Mouse (Mus musculus): ENCODE measurements at regions not wholly inside any gene's neighbourhood (a gene's known extent, or its start where the extent isn't known, plus 50 kb on each side); places are given as distances from the start of the nearest gene placed in this dataset.
A peak's percentile ranks its signal among the peaks of the same experiment; 100 is the strongest.

- WGBS (ENCODE audit: insufficient replicate concordance): 56% methylated on average over 4 of the region's 4 CpGs
- H3K4me3 ChIP-seq (ENCODE audit: insufficient read depth in 1 of 2, low read depth in 2 of 2, low read length in 2 of 2): no peak overlapping the region
These were observed 216.0 kb downstream of the Lmo4 start for GRCm38 (mm10) chr3:143988991-143989390.

GRCm38 (mm10) chr3:143988037-143988436, 217.0 kb downstream of the Lmo4 start:
- H3K9ac ChIP-seq (replicated peaks): no peak overlapping the region
- DNase-seq (ENCODE audit: low read depth in 3 of 3, low spot score in 3 of 3) (no peak), ATAC-seq (ENCODE audit: insufficient read depth) (no peak)
- WGBS (ENCODE audit: insufficient replicate concordance): 73% methylated on average over 5 of the region's 5 CpGs
- no peak overlapping the region for H3K4me3 ChIP-seq (ENCODE audit: insufficient read depth in 1 of 2, low read depth in 2 of 2, low read length in 2 of 2)
- H3K36me3 ChIP-seq (replicated peaks; ENCODE audit: control insufficient read depth, insufficient read depth, low read depth): no peaks in the 10 kb centered on the region
- H3K27me3 ChIP-seq (ENCODE audit: control insufficient read depth, insufficient read depth, low read length): no peaks in the 10 kb centered on the region
- TF ChIP-seq EP300 (IDR thresholded peaks at IDR 0.05; ENCODE audit: low read depth) (no peak), CTCF (IDR thresholded peaks at IDR 0.05; ENCODE audit: low read depth) (peak; percentile 32; the same call in 1 of the 2 replicates)
- no peaks in the 10 kb centered on the region for H3K4me1 ChIP-seq (replicated peaks; ENCODE audit: control insufficient read depth in 2 of 2, insufficient read depth in 2 of 2, low read length in 1 of 2)
- H3K27ac ChIP-seq: no peak overlapping the region
- H3K9me3 ChIP-seq (ENCODE audit: control insufficient read depth, low read length): no peaks in the 10 kb centered on the region
- H3K4me2 ChIP-seq (ENCODE audit: low read depth): no peak overlapping the region

More at GRCm38 (mm10) chr3:143988991-143989390, 216.0 kb downstream of the Lmo4 start:
- H3K9me3 ChIP-seq (ENCODE audit: control insufficient read depth, low read length): no peaks in the 10 kb centered on the region
- H3K4me2 ChIP-seq (ENCODE audit: low read depth): no peak overlapping the region
- DNase-seq (ENCODE audit: low read depth in 3 of 3, low spot score in 3 of 3) (no peak), ATAC-seq (ENCODE audit: insufficient read depth) (no peak)
- no peak overlapping the region for H3K9ac ChIP-seq (replicated peaks)
- H3K27me3 ChIP-seq (ENCODE audit: control insufficient read depth, insufficient read depth, low read length): no peaks in the 10 kb centered on the region
- H3K4me1 ChIP-seq (replicated peaks; ENCODE audit: control insufficient read depth in 2 of 2, insufficient read depth in 2 of 2, low read length in 1 of 2): no peaks in the 10 kb centered on the region
- H3K36me3 ChIP-seq (replicated peaks; ENCODE audit: control insufficient read depth, insufficient read depth, low read depth): no peaks in the 10 kb centered on the region
- TF ChIP-seq EP300 (IDR thresholded peaks at IDR 0.05; ENCODE audit: low read depth) (no peak), CTCF (IDR thresholded peaks at IDR 0.05; ENCODE audit: low read depth) (no peak)
- H3K27ac ChIP-seq: no peak overlapping the region

- TF ChIP-seq EP300 (IDR thresholded peaks at IDR 0.05; ENCODE audit: low read depth): no peak
- TF ChIP-seq CTCF (IDR thresholded peaks at IDR 0.05; ENCODE audit: low read depth): no peak
- no peaks in the 10 kb centered on the region for H3K9me3 ChIP-seq (ENCODE audit: control insufficient read depth, low read length)
- H3K27ac ChIP-seq: no peak overlapping the region
- 85% methylated on average over 2 of the region's 2 CpGs for WGBS (ENCODE audit: insufficient replicate concordance)
- no peak overlapping the region for H3K9ac ChIP-seq (replicated peaks)
- no peak for DNase-seq (ENCODE audit: low read depth in 3 of 3, low spot score in 3 of 3)
- no peak for ATAC-seq (ENCODE audit: insufficient read depth)
- H3K4me3 ChIP-seq (ENCODE audit: insufficient read depth in 1 of 2, low read depth in 2 of 2, low read length in 2 of 2): no peak overlapping the region
- H3K4me1 ChIP-seq (replicated peaks; ENCODE audit: control insufficient read depth in 2 of 2, insufficient read depth in 2 of 2, low read length in 1 of 2): no peaks in the 10 kb centered on the region
- no peaks in the 10 kb centered on the region for H3K27me3 ChIP-seq (ENCODE audit: control insufficient read depth, insufficient read depth, low read length)
- H3K36me3 ChIP-seq (replicated peaks; ENCODE audit: control insufficient read depth, insufficient read depth, low read depth): no peaks in the 10 kb centered on the region
- no peak overlapping the region for H3K4me2 ChIP-seq (ENCODE audit: low read depth)
These were observed 218.2 kb downstream of the Lmo4 start for GRCm38 (mm10) chr3:143986798-143987197.

- no peak overlapping the region for H3K4me2 ChIP-seq (ENCODE audit: low read depth)
- no peak for DNase-seq (ENCODE audit: low read depth in 3 of 3, low spot score in 3 of 3)
- no peaks in the 10 kb centered on the region for H3K36me3 ChIP-seq (replicated peaks; ENCODE audit: control insufficient read depth, insufficient read depth, low read depth)
- no peaks in the 10 kb centered on the region for H3K9me3 ChIP-seq (ENCODE audit: control insufficient read depth, low read length)
- no peak for ATAC-seq (ENCODE audit: insufficient read depth)
- H3K4me1 ChIP-seq (replicated peaks; ENCODE audit: control insufficient read depth in 2 of 2, insufficient read depth in 2 of 2, low read length in 1 of 2): no peaks in the 10 kb centered on the region
- H3K9ac ChIP-seq (replicated peaks): no peak overlapping the region
- H3K27me3 ChIP-seq (ENCODE audit: control insufficient read depth, insufficient read depth, low read length): no peaks in the 10 kb centered on the region
- WGBS (ENCODE audit: insufficient replicate concordance): 63% methylated on average over 5 of the region's 5 CpGs
- TF ChIP-seq CTCF (IDR thresholded peaks at IDR 0.05; ENCODE audit: low read depth): no peak
- TF ChIP-seq EP300 (IDR thresholded peaks at IDR 0.05; ENCODE audit: low read depth): no peak
- no peak overlapping the region for H3K27ac ChIP-seq
- H3K4me3 ChIP-seq (ENCODE audit: insufficient read depth in 1 of 2, low read depth in 2 of 2, low read length in 2 of 2): no peak overlapping the region
These were observed 218.9 kb downstream of the Lmo4 start for GRCm38 (mm10) chr3:143986200-143986506.

GRCm38 (mm10) chr3:143985349-143986199, 219.4 kb downstream of the Lmo4 start:
- H3K36me3 ChIP-seq (replicated peaks; ENCODE audit: control insufficient read depth, insufficient read depth, low read depth): no peaks in the 10 kb centered on the region
- H3K9ac ChIP-seq (replicated peaks): no peak overlapping the region
- 53% methylated on average over 6 of the region's 6 CpGs for WGBS (ENCODE audit: insufficient replicate concordance)
- H3K9me3 ChIP-seq (ENCODE audit: control insufficient read depth, low read length): no peaks in the 10 kb centered on the region
- no peak overlapping the region for H3K27ac ChIP-seq
- no peak for TF ChIP-seq EP300 (IDR thresholded peaks at IDR 0.05; ENCODE audit: low read depth)
- no peak for TF ChIP-seq CTCF (IDR thresholded peaks at IDR 0.05; ENCODE audit: low read depth)
- ATAC-seq (ENCODE audit: insufficient read depth) (no peak), DNase-seq (ENCODE audit: low read depth in 3 of 3, low spot score in 3 of 3) (no peak)
- H3K4me2 ChIP-seq (ENCODE audit: low read depth): no peak overlapping the region
- H3K27me3 ChIP-seq (ENCODE audit: control insufficient read depth, insufficient read depth, low read length): no peaks in the 10 kb centered on the region
- no peak overlapping the region for H3K4me3 ChIP-seq (ENCODE audit: insufficient read depth in 1 of 2, low read depth in 2 of 2, low read length in 2 of 2)
- H3K4me1 ChIP-seq (replicated peaks; ENCODE audit: control insufficient read depth in 2 of 2, insufficient read depth in 2 of 2, low read length in 1 of 2): no peaks in the 10 kb centered on the region
